Mouse (Mus musculus) brain, embryonic 14.5 days (tissue): ENCODE data around the gene Zfp791.

Source experiments
- CTCF ChIP-seq: fragments of 200-500 bp; IDR thresholded peaks from 2 replicates; pipeline ENCODE4 v1.5.1; 2012; ENCODE audit warnings: inconsistent platforms, mild to moderate bottlenecking, moderate library complexity, borderline replicate concordance; ENCODE audit not compliant: insufficient read depth, insufficient read length; ENCODE audit errors: extremely low read depth
- POLR2A ChIP-seq: fragments of 200-500 bp; IDR thresholded peaks from 2 replicates; pipeline ENCODE4 v1.6.1; 2012; ENCODE audit warnings: mild to moderate bottlenecking, inconsistent platforms, borderline replicate concordance; ENCODE audit not compliant: poor library complexity, insufficient read depth, insufficient read length, severe bottlenecking; ENCODE audit errors: extremely low read depth

GRCm38 (mm10) chr8:85151624-85152023 is 28.7 kb upstream of the Zfp791 start, which contains the start of gene Cks1brt:
- TF ChIP-seq CTCF (no peak), POLR2A (no peak)
